Mouse (Mus musculus) heart, adult 2 months (tissue): Measurements from ENCODE around the gene Gm36079. TPM values are rescaled to one million over a fixed set of nuclear protein-coding genes. Genes with fewer than 3 reads are reported as not detected.
"Not testable (repeated sequence)": the region's sequence is repeated elsewhere in the genome, so short reads cannot be mapped to it uniquely, and the experiment has no call there.

Source experiments
- DNase-seq, 2 experiments: peaks; one replicate each; pipeline ENCODE4 v3.0.0; 2021
- H3K27ac ChIP-seq: fragments of 200-600 bp; 2 replicates; pipeline ENCODE4 v1.8.1; 2022
- H3K27me3 ChIP-seq: fragments of 200-500 bp; 2 replicates; pipeline ENCODE4 v1.6.1; 2012; ENCODE audit warnings: mild to moderate bottlenecking, low read length, inconsistent platforms, mixed read lengths; ENCODE audit not compliant: control insufficient read depth, insufficient read depth
- H3K36me3 ChIP-seq: fragments of 200-500 bp; 2 replicates; pipeline ENCODE4 v1.6.1; 2012; ENCODE audit warnings: low read length, inconsistent platforms; ENCODE audit not compliant: control insufficient read depth, insufficient read depth
- H3K4me1 ChIP-seq: fragments of 200-500 bp; 2 replicates; pipeline ENCODE4 v1.6.1; 2011; ENCODE audit warnings: low read length; ENCODE audit not compliant: control insufficient read depth, insufficient read depth
- H3K4me3 ChIP-seq: fragments of 200-600 bp; 2 replicates; pipeline ENCODE4 v1.8.1; 2022
- H3K79me2 ChIP-seq: fragments of 200-500 bp; replicated peaks from 2 replicates; pipeline ENCODE4 v1.6.1; 2012; ENCODE audit warnings: mild to moderate bottlenecking, inconsistent platforms, low read length, moderate library complexity, mixed read lengths; ENCODE audit not compliant: control insufficient read depth, insufficient read depth
- H3K9ac ChIP-seq: fragments of 200-500 bp; 2 replicates; pipeline ENCODE4 v1.6.1; 2012; ENCODE audit warnings: low read depth, mild to moderate bottlenecking, control low read depth, inconsistent platforms, low read length, mixed read lengths
- WGBS: fragments of 180-500 bp; shearing (Covaris S2); methylation state at CpG from one replicate; pipeline ENCODE4 v1.1.7; 2018; 5-methylcytosine and 5-hydroxymethylcytosine counted together
- intact Hi-C: fragments of 180-260 bp; cut with DNase I; formaldehyde crosslinking; loops from one replicate; pipeline ENCODE4 v1.15.1; 2025
- polyA plus RNA-seq: library from polyadenylated mRNA; depleted of rRNA; stranded (reverse); fragments of >200 nt; gene quantifications from 2 replicates; pipeline ENCODE4 v1.2.3, GENCODE M21; 2012; rRNA removed
- total RNA-seq, 2 experiments: library from RNA; stranded (reverse); gene quantifications; 2 replicates each; pipeline ENCODE4 v1.2.3; 2021

The Gm36079 gene
- total and polyA plus RNA-seq, 3 experiments, result not detected

DNA sequence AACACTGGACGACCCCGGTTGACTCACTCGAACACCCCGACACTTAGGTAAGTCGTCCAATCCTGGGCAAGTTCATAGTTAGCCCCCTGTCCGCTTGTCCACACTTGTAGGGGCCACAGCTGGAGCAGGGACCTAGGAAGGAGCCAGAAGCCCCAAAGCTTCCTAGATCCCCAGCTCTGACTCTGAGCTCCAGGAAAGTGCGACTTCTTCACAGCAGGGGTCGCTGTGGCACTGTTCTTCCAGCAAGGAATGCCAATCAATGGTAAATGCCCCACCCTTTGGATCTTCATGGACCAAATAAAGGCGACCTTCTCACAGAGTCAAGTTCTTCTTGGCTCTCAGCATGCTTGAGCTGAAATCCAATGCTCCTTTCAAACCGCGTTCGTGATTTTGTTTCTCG is 35.5 kb downstream of the Gm36079 start:
- intact Hi-C loops, H3K4me3 ChIP-seq, H3K4me1 ChIP-seq, H3K79me2 ChIP-seq, H3K27me3 ChIP-seq, H3K9ac ChIP-seq, H3K27ac ChIP-seq, H3K36me3 ChIP-seq, DNase-seq: not testable (repeated sequence)
- no CpG with 5 or more reads among the region's 13 CpGs for WGBS

Other genes starting within 250 kb of the Gm36079 start
- gene Zfp131, start 236.1 kb downstream of the Gm36079 start, total RNA-seq, result 10 to 100 TPM; 18.4 to 18.7 TPM
- gene Zfp131, start 236.1 kb downstream of the Gm36079 start, polyA plus RNA-seq, result 5.0 and 7.3 TPM in 2 replicates
- gene AF067063, start 196.8 kb downstream of the Gm36079 start, total RNA-seq, result not detected
- gene AF067063, start 196.8 kb downstream of the Gm36079 start, polyA plus RNA-seq, result not detected in 2 replicates
- gene D13Ertd608e, start 191.0 kb downstream of the Gm36079 start, total RNA-seq, result not detected
- gene D13Ertd608e, start 191.0 kb downstream of the Gm36079 start, polyA plus RNA-seq, result not detected in 2 replicates
- gene Tcstv1, start 132.2 kb downstream of the Gm36079 start, total RNA-seq, result not detected
- not detected in 2 replicates for gene Tcstv1, start 132.2 kb downstream of the Gm36079 start, polyA plus RNA-seq
- not detected for gene Gm21761, start 97.7 kb downstream of the Gm36079 start, total RNA-seq
- not detected in 2 replicates for gene Gm21761, start 97.7 kb downstream of the Gm36079 start, polyA plus RNA-seq
- gene B020031M17Rik, start 76.2 kb downstream of the Gm36079 start, total RNA-seq, result not detected
- not detected in 2 replicates for gene B020031M17Rik, start 76.2 kb downstream of the Gm36079 start, polyA plus RNA-seq
- under 1 TPM in 1 of 2 experiments, not detected in 1; 0.23 TPM for gene Gm21188, start 25.2 kb upstream of the Gm36079 start, total RNA-seq
- 0.29 and 0.67 TPM in 2 replicates for gene Gm21188, start 25.2 kb upstream of the Gm36079 start, polyA plus RNA-seq
- gene Gm20767, start 113.2 kb upstream of the Gm36079 start, total RNA-seq, result not detected
- not detected in 2 replicates for gene Gm20767, start 113.2 kb upstream of the Gm36079 start, polyA plus RNA-seq
- gene Gm21818, start 145.4 kb upstream of the Gm36079 start, total RNA-seq, result not detected
- gene Gm21818, start 145.4 kb upstream of the Gm36079 start, polyA plus RNA-seq, result not detected in 2 replicates
- not detected for gene Gm21762, start 188.9 kb upstream of the Gm36079 start, total RNA-seq
- not detected in 2 replicates for gene Gm21762, start 188.9 kb upstream of the Gm36079 start, polyA plus RNA-seq
- gene Gm21731, start 212.1 kb upstream of the Gm36079 start, total RNA-seq, result not detected
- not detected in 2 replicates for gene Gm21731, start 212.1 kb upstream of the Gm36079 start, polyA plus RNA-seq
- not detected for gene AF067061, start 236.1 kb upstream of the Gm36079 start, total RNA-seq
- not detected in 2 replicates for gene AF067061, start 236.1 kb upstream of the Gm36079 start, polyA plus RNA-seq